Comparison of ENCODE assay signal across 28 mouse cellular contexts in genomic region chr4:13410856-13411255, GRCm38 (mm10).
DNase-seq lines count a peak whose midpoint lies in the region; ATAC-seq and TF ChIP-seq lines count a peak whose summit lies in the region.
"Had no signal": no experiment of that assay in that cellular context is flagged by ENCODE, and none has a peak within 500 bp of the region (broad histone marks: within the 10 kb centered on the region; RNA-seq: fewer than 3 reads in every experiment).

No protein-coding gene starts in this region.

- H3K9me3 ChIP-seq in forebrain, embryonic 15.5 days = no peaks in the 10 kb centered on the region
- H3K9me3 ChIP-seq in forebrain, embryonic 10.5 days = no peaks in the 10 kb centered on the region
- no peaks in the 10 kb centered on the region for H3K9me3 ChIP-seq in hindbrain, postnatal 0 days (ENCODE audit: low read length)
- H3K9me3 ChIP-seq in hindbrain, embryonic 16.5 days (ENCODE audit: control insufficient read depth, low read length) = no peaks in the 10 kb centered on the region
- no peaks in the 10 kb centered on the region for H3K9me3 ChIP-seq in midbrain, embryonic 16.5 days (replicated peaks; ENCODE audit: control insufficient read depth, low read length, poor library complexity, severe bottlenecking)
- H3K9me3 ChIP-seq: embryonic facial prominence, embryonic 15.5 days had no signal

- WGBS in forebrain, embryonic 15.5 days = 38% methylated on average over 6 of the region's 6 CpGs
- WGBS in forebrain, embryonic 10.5 days = 91% methylated on average over 6 of the region's 6 CpGs
- 44% methylated on average over 6 of the region's 6 CpGs for WGBS in hindbrain, postnatal 0 days
- 43% methylated on average over 6 of the region's 6 CpGs for WGBS in hindbrain, embryonic 16.5 days
- 45% methylated on average over 6 of the region's 6 CpGs for WGBS in midbrain, embryonic 16.5 days

- no peak overlapping the region for H3K4me3 ChIP-seq in forebrain, embryonic 15.5 days
- no peak overlapping the region for H3K4me3 ChIP-seq in forebrain, embryonic 10.5 days
- no peak overlapping the region for H3K4me3 ChIP-seq in hindbrain, postnatal 0 days (ENCODE audit: low read length)
- no peak overlapping the region for H3K4me3 ChIP-seq in hindbrain, embryonic 16.5 days (ENCODE audit: low read length)
- H3K4me3 ChIP-seq in midbrain, embryonic 16.5 days (ENCODE audit: low read depth, low read length) = no peak overlapping the region
- H3K4me3 ChIP-seq: embryonic facial prominence, embryonic 15.5 days; layer of hippocampus, adult 2 months; myocyte had no signal

- no peak for TF ChIP-seq CTCF in hindbrain, postnatal 0 days (IDR thresholded peaks at IDR 0.05; ENCODE audit: low read depth)
- no peak for TF ChIP-seq CTCF in brain, embryonic 14.5 days (IDR thresholded peaks at IDR 0.05; ENCODE audit: borderline replicate concordance, extremely low read depth, insufficient read depth, insufficient read length)

- no peaks in the 10 kb centered on the region for H3K27me3 ChIP-seq in forebrain, embryonic 15.5 days
- H3K27me3 ChIP-seq in forebrain, embryonic 10.5 days (ENCODE audit: poor library complexity, severe bottlenecking) = no peaks in the 10 kb centered on the region
- H3K27me3 ChIP-seq in hindbrain, postnatal 0 days (ENCODE audit: insufficient read depth, low read length) = no peaks in the 10 kb centered on the region
- H3K27me3 ChIP-seq in hindbrain, embryonic 16.5 days (replicated peaks; ENCODE audit: control insufficient read depth, insufficient read depth, low read length) = no peaks in the 10 kb centered on the region
- no peaks in the 10 kb centered on the region for H3K27me3 ChIP-seq in midbrain, embryonic 16.5 days (ENCODE audit: control insufficient read depth, insufficient read depth, low read depth, low read length)
- H3K27me3 ChIP-seq: embryonic facial prominence, embryonic 15.5 days; Patski had no signal

- peak overlapping the region; percentile 83; the same call in 1 of the 2 replicates for H3K27ac ChIP-seq in forebrain, embryonic 15.5 days (replicated peaks)
- H3K27ac ChIP-seq in forebrain, embryonic 10.5 days = no peak overlapping the region
- no peak overlapping the region for H3K27ac ChIP-seq in hindbrain, postnatal 0 days
- H3K27ac ChIP-seq in hindbrain, embryonic 16.5 days (ENCODE audit: low read depth, low read length) = no peak overlapping the region; the same call in 1 of the 2 replicates
- H3K27ac ChIP-seq in midbrain, embryonic 16.5 days (ENCODE audit: low read length) = peak overlapping the region; percentile 74
- H3K27ac ChIP-seq: embryonic facial prominence, embryonic 15.5 days; layer of hippocampus, adult 2 months; macrophage had no signal

- no peak for TF ChIP-seq POLR2A in brain, embryonic 14.5 days (IDR thresholded peaks at IDR 0.05; ENCODE audit: borderline replicate concordance, extremely low read depth, insufficient read depth, insufficient read length, poor library complexity, severe bottlenecking)

- H3K36me3 ChIP-seq in forebrain, embryonic 15.5 days = no peaks in the 10 kb centered on the region
- H3K36me3 ChIP-seq in forebrain, embryonic 10.5 days (replicated peaks) = no peaks in the 10 kb centered on the region
- H3K36me3 ChIP-seq in hindbrain, postnatal 0 days (ENCODE audit: insufficient read depth, low read length) = no peaks in the 10 kb centered on the region
- no peaks in the 10 kb centered on the region for H3K36me3 ChIP-seq in hindbrain, embryonic 16.5 days (ENCODE audit: control insufficient read depth, insufficient read depth, low read length)
- no peaks in the 10 kb centered on the region for H3K36me3 ChIP-seq in midbrain, embryonic 16.5 days (ENCODE audit: control insufficient read depth, insufficient read depth, low read length)
- H3K36me3 ChIP-seq: embryonic facial prominence, embryonic 15.5 days had no signal

- DNase-seq in forebrain, embryonic 10.5 days (ENCODE audit: extremely low spot score, low spot score) = no peak
- DNase-seq in hindbrain, postnatal 0 days (ENCODE audit: low spot score) = peak; percentile 57
- peak; percentile 67 for DNase-seq in brain, embryonic 14.5 days (ENCODE audit: low read depth)
- no peak for DNase-seq in layer of hippocampus, adult 9-10 months (ENCODE audit: low spot score)
- no peak for DNase-seq in heart, postnatal 4 days
- DNase-seq: adrenal gland, postnatal 36 days; cerebellum, adult 11-12 months; cerebellum, postnatal 25 days; embryo, embryonic 11 days; gastrocnemius, postnatal 14 days; heart, adult 11 months; kidney, postnatal 25 days; layer of hippocampus, postnatal 36 days; liver, postnatal 0 days; thymus, adult 18-20 months; thymus, postnatal 36 days had no signal

- H3K9ac ChIP-seq in forebrain, embryonic 15.5 days (replicated peaks) = no peak overlapping the region
- no peak overlapping the region for H3K9ac ChIP-seq in hindbrain, postnatal 0 days (replicated peaks; ENCODE audit: low read length)
- no peak overlapping the region for H3K9ac ChIP-seq in hindbrain, embryonic 16.5 days (ENCODE audit: low read depth, low read length)
- 0 out of 2 replicates have a peak overlapping the region, but pooled peaks have one; percentile 14 for H3K9ac ChIP-seq in midbrain, embryonic 16.5 days (ENCODE audit: low read depth, low read length)
- H3K9ac ChIP-seq: embryonic facial prominence, embryonic 15.5 days; liver, postnatal 0 days had no signal

- no peak for ATAC-seq in forebrain, embryonic 15.5 days (replicated peaks)
- ATAC-seq in hindbrain, postnatal 0 days = no peak; the same call in 1 of the 2 replicates
- no peak for ATAC-seq in hindbrain, embryonic 16.5 days
- no peak for ATAC-seq in midbrain, embryonic 16.5 days
- ATAC-seq: intestine, postnatal 0 days; liver, postnatal 0 days; lung, postnatal 0 days; Patski had no signal

- peaks cover 39% of the 10 kb centered on the region for H3K4me1 ChIP-seq in forebrain, embryonic 15.5 days
- H3K4me1 ChIP-seq in forebrain, embryonic 10.5 days = peaks cover 17% of the 10 kb centered on the region
- H3K4me1 ChIP-seq in hindbrain, postnatal 0 days (ENCODE audit: insufficient read depth, low read length) = no peaks in the 10 kb centered on the region
- H3K4me1 ChIP-seq in hindbrain, embryonic 16.5 days (ENCODE audit: control insufficient read depth, insufficient read depth, low read depth, low read length) = peaks cover 12% of the 10 kb centered on the region
- peaks cover 27% of the 10 kb centered on the region for H3K4me1 ChIP-seq in midbrain, embryonic 16.5 days (ENCODE audit: control insufficient read depth, insufficient read depth, low read length)
- H3K4me1 ChIP-seq: embryonic facial prominence, embryonic 15.5 days had no signal

- no peak overlapping the region; the same call in 1 of the 2 replicates for H3K4me2 ChIP-seq in forebrain, embryonic 15.5 days (replicated peaks)
- 0 out of 2 replicates have a peak overlapping the region, but pooled peaks have one; percentile 18 for H3K4me2 ChIP-seq in hindbrain, postnatal 0 days (ENCODE audit: low read depth, low read length)
- no peak overlapping the region for H3K4me2 ChIP-seq in hindbrain, embryonic 16.5 days (ENCODE audit: low read length)
- peak overlapping the region; percentile 17; the same call in 1 of the 2 replicates for H3K4me2 ChIP-seq in midbrain, embryonic 16.5 days (ENCODE audit: low read length)
- H3K4me2 ChIP-seq: embryonic facial prominence, embryonic 15.5 days; heart, embryonic 11.5 days; liver, embryonic 11.5 days had no signal

Comparison
In these comparisons a context has a peak if more than half of its experiments do, and no peak if none do; other contexts are left out.
1. H3K27ac ChIP-seq: peak in forebrain, embryonic 15.5 days (single experiment) and midbrain, embryonic 16.5 days (single experiment); none in forebrain, embryonic 10.5 days (single experiment), hindbrain, postnatal 0 days (single experiment) and hindbrain, embryonic 16.5 days (single experiment).
2. H3K4me2 ChIP-seq: peak in hindbrain, postnatal 0 days (single experiment) and midbrain, embryonic 16.5 days (single experiment); none in forebrain, embryonic 15.5 days (single experiment) and hindbrain, embryonic 16.5 days (single experiment).
3. DNase-seq: peak in hindbrain, postnatal 0 days (single experiment) and brain, embryonic 14.5 days (single experiment); none in forebrain, embryonic 10.5 days (single experiment), layer of hippocampus, adult 9-10 months (single experiment) and heart, postnatal 4 days (single experiment).